Mouse (Mus musculus) testis, adult 2 months (tissue): Measurements from ENCODE around the gene Kmt5c. TPM values are rescaled to one million over a fixed set of nuclear protein-coding genes. Genes with fewer than 3 reads are reported as not detected.

Experiments used
- H3K27ac ChIP-seq: fragments of 200-500 bp; 2 replicates; pipeline ENCODE4 v1.5.1; 2012; ENCODE audit warnings: low read depth, low read length; ENCODE audit not compliant: control insufficient read depth, insufficient read depth
- H3K27me3 ChIP-seq: fragments of 200-500 bp; 2 replicates; pipeline ENCODE4 v1.6.1; 2012; ENCODE audit warnings: mild to moderate bottlenecking, low read length, moderate library complexity; ENCODE audit not compliant: control insufficient read depth, insufficient read depth
- H3K36me3 ChIP-seq: fragments of 200-500 bp; 2 replicates; pipeline ENCODE4 v1.6.1; 2012; ENCODE audit warnings: mild to moderate bottlenecking, low read length; ENCODE audit not compliant: control insufficient read depth, insufficient read depth
- H3K4me1 ChIP-seq: fragments of 200-500 bp; 2 replicates; pipeline ENCODE4 v1.6.1; 2012; ENCODE audit warnings: low read length; ENCODE audit not compliant: control insufficient read depth, insufficient read depth
- H3K4me3 ChIP-seq: fragments of 200-500 bp; 2 replicates; pipeline ENCODE4 v1.5.1; 2012; ENCODE audit warnings: low read depth, mild to moderate bottlenecking, low read length, moderate library complexity, mixed read lengths; ENCODE audit not compliant: control insufficient read depth
- CTCF ChIP-seq: fragments of 200-500 bp; IDR thresholded peaks from 2 replicates; pipeline ENCODE4 v1.5.1; 2012; ENCODE audit warnings: low read depth, mild to moderate bottlenecking, inconsistent platforms, low read length, moderate library complexity; ENCODE audit not compliant: control insufficient read depth, insufficient read depth, insufficient replicate concordance
- POLR2A ChIP-seq: fragments of 200-500 bp; IDR thresholded peaks from 2 replicates; pipeline ENCODE4 v1.6.1; 2012; ENCODE audit warnings: low read depth, mild to moderate bottlenecking, inconsistent platforms, low read length, moderate library complexity; ENCODE audit not compliant: control insufficient read depth
- polyA plus RNA-seq: library from polyadenylated mRNA; depleted of rRNA; stranded (reverse); fragments of >200 nt; gene quantifications from 2 replicates; pipeline ENCODE4 v1.2.3, GENCODE M21; 2012; rRNA removed

Gene Kmt5c
- 35.7 and 37.0 TPM in 2 replicates for polyA plus RNA-seq

GRCm38 (mm10) chr7:4739544-4740275 lies at the start of gene Kmt5c:
Gene Kmt5c (plus strand): TSS chr7:4740115.
- peak within 1 kb of the TSS; percentile 88 for H3K27ac ChIP-seq
- peak within 1 kb of the TSS; percentile 85 for H3K4me3 ChIP-seq
- TF ChIP-seq CTCF: no peak
- TF ChIP-seq POLR2A: peak; percentile 91
- peaks cover 2% of the 10 kb centered on the region; the same call in 1 of the 2 replicates for H3K36me3 ChIP-seq
- no peaks in the 10 kb centered on the region for H3K27me3 ChIP-seq
- H3K4me1 ChIP-seq: peaks cover 20% of the 10 kb centered on the region

DNA sequence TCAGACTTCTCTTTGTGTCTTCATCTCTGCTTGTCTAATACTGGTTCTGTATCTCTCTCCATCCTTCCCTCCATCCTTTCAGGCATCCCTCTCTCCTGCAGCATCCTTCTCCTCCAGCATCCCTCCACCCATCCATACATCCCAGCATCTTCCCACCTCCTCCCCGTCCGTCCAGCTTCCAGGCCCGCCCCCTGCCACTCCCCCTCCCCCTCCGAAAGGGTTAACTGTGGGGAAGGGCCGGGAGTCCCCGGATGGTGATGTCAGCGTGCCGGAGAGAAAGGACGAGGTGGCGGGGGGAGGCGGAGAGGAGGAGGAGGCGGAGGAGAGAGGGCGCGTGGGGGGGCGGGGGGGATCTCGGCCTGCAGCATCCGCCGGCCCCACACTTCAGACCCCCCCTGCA lies 49.5 kb upstream of the Kmt5c start, which contains the start of gene Brsk1:
Gene Brsk1 (plus strand): TSS at position 218 of the 400 bp plus-strand sequence.
- TF ChIP-seq POLR2A: no peak
- no peak for TF ChIP-seq CTCF
- Histone ChIP-seq H3K27ac (peak within 1 kb of the TSS; percentile 70; the same call in 1 of the 2 replicates), H3K27me3 (no peaks in the 10 kb centered on the region), H3K4me3 (peak within 1 kb of the TSS; percentile 85), H3K36me3 (no peaks in the 10 kb centered on the region), H3K4me1 (peaks cover 7% of the 10 kb centered on the region)

DNA sequence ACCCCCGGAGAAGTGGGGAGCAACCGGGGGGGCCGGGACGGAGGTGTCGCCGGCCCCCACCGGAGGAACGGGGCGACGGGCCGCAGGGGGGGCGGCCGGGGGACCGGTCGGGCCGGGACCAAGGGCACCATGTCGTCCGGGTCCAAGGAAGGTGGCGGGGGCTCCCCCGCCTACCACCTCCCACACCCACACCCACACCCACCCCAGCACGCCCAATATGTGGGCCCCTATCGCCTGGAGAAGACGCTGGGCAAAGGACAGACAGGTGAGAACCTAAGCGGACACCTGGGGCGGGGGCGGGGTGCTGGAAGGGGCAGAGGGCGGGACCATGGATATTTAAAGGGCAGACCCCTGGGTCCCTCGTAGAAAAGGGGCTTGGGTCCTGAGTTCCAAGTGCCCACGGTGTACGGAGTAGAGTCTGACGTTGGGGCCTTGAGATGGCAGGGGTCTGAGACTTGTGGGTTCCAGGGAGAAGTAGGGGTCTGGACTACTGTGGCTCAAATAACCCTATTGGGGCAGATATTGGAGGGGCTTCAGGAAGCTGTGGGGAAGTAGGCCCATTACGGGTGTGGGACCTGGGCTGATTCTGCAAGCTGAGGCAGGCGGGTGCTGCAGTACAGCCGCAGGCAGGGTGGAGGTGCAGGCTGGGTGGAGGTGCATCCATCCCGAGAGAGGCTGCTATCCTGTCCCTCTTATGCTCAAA lies 48.8 kb upstream of the Kmt5c start:
- H3K36me3 ChIP-seq: no peaks in the 10 kb centered on the region
- H3K27me3 ChIP-seq: no peaks in the 10 kb centered on the region
- H3K4me3 ChIP-seq: peak overlapping the region; percentile 85
- H3K27ac ChIP-seq: no peak overlapping the region
- TF ChIP-seq POLR2A (no peak), CTCF (no peak)
- H3K4me1 ChIP-seq: peaks cover 6% of the 10 kb centered on the region

DNA sequence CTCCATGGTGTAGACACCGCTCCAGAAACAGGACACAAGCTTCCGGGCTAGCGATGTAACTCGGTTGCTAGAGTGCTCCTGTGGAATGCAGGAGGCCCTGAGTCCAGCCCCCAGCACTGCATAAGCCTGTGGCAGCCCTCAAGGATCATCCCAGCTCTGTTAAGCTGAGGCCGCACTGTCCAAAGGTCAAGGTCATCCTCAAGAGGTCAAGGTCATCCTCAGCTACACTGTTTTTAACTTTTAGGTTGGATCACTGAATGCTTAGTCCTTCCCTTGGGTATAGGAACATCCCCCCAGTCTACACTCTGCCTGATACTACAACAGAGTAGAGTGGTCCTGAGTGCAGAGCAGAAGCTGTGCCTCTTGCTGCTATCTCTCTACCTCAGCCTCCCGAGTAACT lies 46.9 kb upstream of the Kmt5c start:
- H3K27me3 ChIP-seq: no peaks in the 10 kb centered on the region
- peaks cover 6% of the 10 kb centered on the region for H3K4me1 ChIP-seq
- no peak overlapping the region for H3K27ac ChIP-seq

GRCm38 (mm10) chr7:4702334-4702733 lies 37.6 kb upstream of the Kmt5c start:
- no peak for TF ChIP-seq POLR2A
- no peak for TF ChIP-seq CTCF
- Histone ChIP-seq H3K4me3 (no peak overlapping the region), H3K36me3 (no peaks in the 10 kb centered on the region; the same call in none of the 2 replicates), H3K27ac (no peak overlapping the region), H3K27me3 (no peaks in the 10 kb centered on the region), H3K4me1 (peaks cover 16% of the 10 kb centered on the region)

More for the DNA sequence above, 46.9 kb upstream of the Kmt5c start:
- H3K4me3 ChIP-seq: no peak overlapping the region
- no peaks in the 10 kb centered on the region for H3K36me3 ChIP-seq
- no peak for TF ChIP-seq CTCF
- no peak for TF ChIP-seq POLR2A

- TF ChIP-seq CTCF (no peak), POLR2A (no peak)
- H3K27me3 ChIP-seq: no peaks in the 10 kb centered on the region
- H3K4me3 ChIP-seq: no peak overlapping the region
- peaks cover 19% of the 10 kb centered on the region for H3K4me1 ChIP-seq
- no peak overlapping the region for H3K27ac ChIP-seq
- no peaks in the 10 kb centered on the region; the same call in none of the 2 replicates for H3K36me3 ChIP-seq
Measured at GRCm38 (mm10) chr7:4703195-4703594, 36.7 kb upstream of the Kmt5c start.

- peak overlapping the region; percentile 25; the same call in 1 of the 2 replicates for H3K4me3 ChIP-seq
- no peaks in the 10 kb centered on the region; the same call in none of the 2 replicates for H3K36me3 ChIP-seq
- no peak overlapping the region for H3K27ac ChIP-seq
- TF ChIP-seq CTCF (peak; percentile 46), POLR2A (no peak)
- H3K4me1 ChIP-seq: peaks cover 19% of the 10 kb centered on the region
- no peaks in the 10 kb centered on the region for H3K27me3 ChIP-seq
Measured at GRCm38 (mm10) chr7:4705098-4705497, 34.8 kb upstream of the Kmt5c start.
